Mouse (Mus musculus): ENCODE measurements around the gene Tnip2. TPM values are rescaled to one million over a fixed set of nuclear protein-coding genes. Genes with fewer than 3 reads are reported as not detected.
A peak's percentile ranks its signal among the peaks of the same experiment; 100 is the strongest.

Tnip2 gene
- total RNA-seq, 2 experiments from 2014 or later, result 13.8 to 14.9 TPM

DNA sequence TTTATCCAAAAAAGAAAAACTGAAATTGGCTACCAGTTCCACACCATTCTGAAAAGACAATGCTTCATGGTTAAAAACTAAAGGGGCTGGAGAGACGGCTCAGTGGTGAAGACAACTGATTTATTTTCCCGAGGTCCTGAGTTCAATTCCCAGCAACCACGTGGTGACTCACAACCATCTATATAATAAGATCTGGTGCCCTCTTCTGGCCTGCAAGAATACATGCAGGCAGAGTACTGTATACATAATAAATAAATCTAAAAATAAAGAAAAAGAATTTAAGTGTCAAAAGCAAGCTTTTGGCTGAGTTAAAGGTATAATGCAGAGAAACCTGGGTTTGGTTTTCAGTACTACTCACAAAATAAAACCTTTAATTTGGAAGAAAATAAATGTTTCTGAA lies 32.9 kb downstream of the Tnip2 start:
- no peak for ATAC-seq (replicated peaks; ENCODE audit: low FRiP score, low TSS enrichment, poor library complexity, severe bottlenecking)

GRCm38 (mm10) chr5:34468039-34468775 lies 45.6 kb downstream of the Tnip2 start:
- peak; percentile 92 for ATAC-seq (replicated peaks; ENCODE audit: low FRiP score, low TSS enrichment, poor library complexity, severe bottlenecking)

DNA sequence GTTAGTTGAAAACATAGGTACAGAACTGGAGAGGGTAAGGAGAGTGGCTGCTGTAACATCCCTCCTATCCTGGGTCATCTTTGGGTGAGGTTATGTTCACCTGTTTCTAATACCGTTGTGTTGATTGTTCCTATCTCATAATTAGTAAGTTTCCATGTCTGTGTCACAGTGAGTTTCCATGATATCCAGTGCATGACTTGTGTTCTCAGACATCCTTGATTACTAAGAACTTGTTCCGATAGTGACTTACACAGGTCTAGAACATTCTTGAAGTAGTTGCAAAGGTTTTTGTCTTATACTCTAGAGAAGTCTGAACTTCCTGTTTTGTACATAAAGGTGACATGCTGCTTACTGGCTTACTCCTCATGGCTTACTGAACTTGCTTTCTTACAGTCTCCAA lies 47.1 kb downstream of the Tnip2 start:
- no peak for ATAC-seq (replicated peaks; ENCODE audit: low FRiP score, low TSS enrichment, poor library complexity, severe bottlenecking)

- no peak for ATAC-seq (replicated peaks; ENCODE audit: low FRiP score, low TSS enrichment, poor library complexity, severe bottlenecking)
Measured at GRCm38 (mm10) chr5:34466079-34466478, 47.7 kb downstream of the Tnip2 start.

- ATAC-seq (replicated peaks; ENCODE audit: low FRiP score, low TSS enrichment, poor library complexity, severe bottlenecking), result no peak
Measured at GRCm38 (mm10) chr5:34461841-34462240, 52.0 kb downstream of the Tnip2 start.

DNA sequence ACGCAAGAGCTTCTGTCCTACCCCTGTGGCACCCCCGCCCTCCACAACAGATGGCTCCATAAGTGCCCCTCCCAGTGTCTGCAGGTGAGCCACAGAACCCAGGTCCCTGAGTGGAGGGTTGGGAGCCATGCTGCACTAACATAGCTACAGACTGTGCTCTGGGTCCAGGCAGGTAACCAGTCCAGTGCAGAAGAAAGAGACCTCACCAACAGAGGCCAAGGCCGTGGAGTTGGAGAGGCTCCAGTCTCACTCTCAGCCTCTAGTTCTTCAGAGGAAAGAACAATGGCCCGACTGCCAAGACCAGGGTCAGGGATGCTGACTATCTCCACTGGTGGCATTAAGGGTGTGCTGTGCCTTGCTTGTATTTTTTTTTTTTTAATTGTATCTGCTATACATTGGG lies 52.5 kb downstream of the Tnip2 start:
- ATAC-seq (replicated peaks; ENCODE audit: low FRiP score, low TSS enrichment, poor library complexity, severe bottlenecking), result no peak

GRCm38 (mm10) chr5:34458994-34459393 lies 54.8 kb downstream of the Tnip2 start:
- no peak for ATAC-seq (replicated peaks; ENCODE audit: low FRiP score, low TSS enrichment, poor library complexity, severe bottlenecking)

DNA sequence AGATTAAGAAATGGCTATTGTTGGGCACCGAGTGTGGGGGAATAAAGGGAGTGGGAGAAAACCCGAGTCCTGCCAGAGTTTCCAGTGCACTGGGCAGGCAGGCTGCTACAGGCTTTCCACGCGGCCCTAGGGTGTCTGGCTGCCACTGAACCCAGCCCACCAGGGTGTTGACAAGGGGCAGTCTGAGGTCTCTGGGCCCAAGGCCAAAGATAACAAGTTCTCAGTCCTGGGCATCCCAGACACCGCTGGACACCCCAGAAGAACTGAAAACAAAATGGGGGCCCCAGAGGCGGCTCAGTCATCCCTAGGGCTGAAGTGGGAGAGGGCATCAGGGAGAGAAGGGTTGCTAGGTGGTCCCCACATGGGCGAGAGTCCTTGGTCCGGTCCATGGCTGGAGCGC lies 67.6 kb downstream of the Tnip2 start:
- no peak for ATAC-seq (replicated peaks; ENCODE audit: low FRiP score, low TSS enrichment, poor library complexity, severe bottlenecking)

Other genes starting within 250 kb of the Tnip2 start
- not detected in 2 replicates for gene Zfyve28, start 225.5 kb downstream of the Tnip2 start, total RNA-seq (2014; fragmentation: Nextera tagmentation)
- not detected in 2 replicates for gene Zfyve28, start 225.5 kb downstream of the Tnip2 start, total RNA-seq (2017)
- gene Cfap99, start 225.4 kb downstream of the Tnip2 start, total RNA-seq (2014; fragmentation: Nextera tagmentation), result not detected in 2 replicates
- not detected in 2 replicates for gene Cfap99, start 225.4 kb downstream of the Tnip2 start, total RNA-seq (2017)
- 116 and 123 TPM in 2 replicates for gene Rnf4, start 177.7 kb downstream of the Tnip2 start, total RNA-seq (2014; fragmentation: Nextera tagmentation)
- gene Rnf4, start 177.7 kb downstream of the Tnip2 start, total RNA-seq (2017), result 112 and 149 TPM in 2 replicates
- 33.6 and 42.2 TPM in 2 replicates for gene Fam193a, start 144.1 kb downstream of the Tnip2 start, total RNA-seq (2014; fragmentation: Nextera tagmentation)
- 20.1 and 45.7 TPM in 2 replicates for gene Fam193a, start 144.1 kb downstream of the Tnip2 start, total RNA-seq (2017)
- 10.2 and 13.1 TPM in 2 replicates for gene Sh3bp2, start 11.8 kb upstream of the Tnip2 start, total RNA-seq (2014; fragmentation: Nextera tagmentation)
- gene Sh3bp2, start 11.8 kb upstream of the Tnip2 start, total RNA-seq (2017), result 3.3 and 4.2 TPM in 2 replicates
- gene Add1, start 59.7 kb upstream of the Tnip2 start, total RNA-seq (2014; fragmentation: Nextera tagmentation), result 188 and 260 TPM in 2 replicates
- gene Add1, start 59.7 kb upstream of the Tnip2 start, total RNA-seq (2017), result 170 and 288 TPM in 2 replicates
- gene Mfsd10, start 123.2 kb upstream of the Tnip2 start, total RNA-seq (2014; fragmentation: Nextera tagmentation), result 92.8 and 130 TPM in 2 replicates
- 43.7 and 60.1 TPM in 2 replicates for gene Mfsd10, start 123.2 kb upstream of the Tnip2 start, total RNA-seq (2017)
- 61.6 and 62.0 TPM in 2 replicates for gene Nop14, start 146.2 kb upstream of the Tnip2 start, total RNA-seq (2014; fragmentation: Nextera tagmentation)
- 79.6 and 94.2 TPM in 2 replicates for gene Nop14, start 146.2 kb upstream of the Tnip2 start, total RNA-seq (2017)
- gene Grk4, start 146.4 kb upstream of the Tnip2 start, total RNA-seq (2014; fragmentation: Nextera tagmentation), result 0.74 and 5.0 TPM in 2 replicates
- 0.65 and 0.99 TPM in 2 replicates for gene Grk4, start 146.4 kb upstream of the Tnip2 start, total RNA-seq (2017)
- 29.6 and 57.8 TPM in 2 replicates for gene Htt, start 247.7 kb upstream of the Tnip2 start, total RNA-seq (2014; fragmentation: Nextera tagmentation)
- gene Htt, start 247.7 kb upstream of the Tnip2 start, total RNA-seq (2017), result 20.2 and 22.9 TPM in 2 replicates